Mouse (Mus musculus) urinary bladder, postnatal 25 days (tissue): ENCODE measurements at regions not wholly inside any gene's neighbourhood (a gene's known extent, or its start where the extent isn't known, plus 50 kb on each side); places are given as distances from the start of the nearest gene placed in this dataset.
"Not testable (repeated sequence)": the region's sequence is repeated elsewhere in the genome, so short reads cannot be mapped to it uniquely, and the experiment has no call there.

Experiments used
- DNase-seq: peaks from one replicate; pipeline ENCODE4 v3.0.0; 2022; ENCODE audit warnings: low spot score

GRCm38 (mm10) chr2:171985813-171986572, 57.3 kb downstream of the Cbln4 start:
- DNase-seq: no peak

- no peak for DNase-seq
Observed at GRCm38 (mm10) chr2:171969311-171969905, 73.9 kb downstream of the Cbln4 start.

GRCm38 (mm10) chr2:171946569-171947250, 96.6 kb downstream of the Cbln4 start:
- no peak for DNase-seq

GRCm38 (mm10) chr2:171942671-171943070, 100.6 kb downstream of the Cbln4 start:
- no peak for DNase-seq

- no peak for DNase-seq
Observed at GRCm38 (mm10) chr2:171935646-171936325, 107.5 kb downstream of the Cbln4 start.

- DNase-seq: no peak
Observed at GRCm38 (mm10) chr2:171920960-171921359, 122.3 kb downstream of the Cbln4 start.

- no peak for DNase-seq
Observed at GRCm38 (mm10) chr2:171887306-171887705, 156.0 kb downstream of the Cbln4 start.

- DNase-seq: not testable (repeated sequence)
Observed at GRCm38 (mm10) chr2:171879238-171879960, 163.9 kb downstream of the Cbln4 start.

- DNase-seq: no peak
Observed at GRCm38 (mm10) chr2:171867550-171867949, 175.7 kb downstream of the Cbln4 start.

GRCm38 (mm10) chr2:171864376-171864965, 178.8 kb downstream of the Cbln4 start:
- DNase-seq: no peak

- no peak for DNase-seq
Observed at GRCm38 (mm10) chr2:171862626-171863025, 180.6 kb downstream of the Cbln4 start.

GRCm38 (mm10) chr2:171858894-171859293, 184.4 kb downstream of the Cbln4 start:
- DNase-seq: no peak

- no peak for DNase-seq
Observed at GRCm38 (mm10) chr2:171856491-171856890, 186.8 kb downstream of the Cbln4 start.

GRCm38 (mm10) chr2:171846826-171847492, 196.3 kb downstream of the Cbln4 start:
- DNase-seq: no peak

GRCm38 (mm10) chr2:171840058-171840713, 203.1 kb downstream of the Cbln4 start:
- no peak for DNase-seq

GRCm38 (mm10) chr2:171822156-171822555, 221.1 kb downstream of the Cbln4 start:
- no peak for DNase-seq

- no peak for DNase-seq
Observed at GRCm38 (mm10) chr2:171818504-171818903, 224.8 kb downstream of the Cbln4 start.

- no peak for DNase-seq
Observed at GRCm38 (mm10) chr2:171816685-171817419, 226.4 kb downstream of the Cbln4 start.

GRCm38 (mm10) chr2:171812701-171813100, 230.6 kb downstream of the Cbln4 start:
- no peak for DNase-seq

GRCm38 (mm10) chr2:171805376-171805775, 237.9 kb downstream of the Cbln4 start:
- no peak for DNase-seq
